Mouse (Mus musculus): ENCODE measurements around the gene Fmo1. TPM values are rescaled to one million over a fixed set of nuclear protein-coding genes. Genes with fewer than 3 reads are reported as not detected.
A peak's percentile ranks its signal among the peaks of the same experiment; 100 is the strongest.

Fmo1 gene
- total and polyA plus RNA-seq, 2 experiments, result 152 to 242 TPM

- DNase-seq (ENCODE audit: extremely low read depth, low read depth, low spot score), result peak; percentile 90
- Histone ChIP-seq H3K27me3 (ENCODE audit: control insufficient read depth, insufficient read depth, low read length) (no peaks in the 10 kb centered on the region), H3K36me3 (ENCODE audit: control insufficient read depth, insufficient read depth, low read length) (peaks cover 11% of the 10 kb centered on the region; the same call in 1 of the 2 replicates), H3K4me3 (ENCODE audit: insufficient read depth, low read depth, low read length) (no peak overlapping the region), H3K27ac (replicated peaks; ENCODE audit: insufficient read depth, low read depth, low read length) (peak overlapping the region; percentile 54), H3K4me1 (ENCODE audit: control insufficient read depth, insufficient read depth, low read length) (peaks cover 40% of the 10 kb centered on the region), H3K9ac (ENCODE audit: low read depth, low read length) (peak overlapping the region; percentile 15; the same call in 1 of the 2 replicates), H3K79me2 (ENCODE audit: control insufficient read depth, insufficient read depth, low read length) (peaks cover 3% of the 10 kb centered on the region; the same call in 1 of the 2 replicates)
- WGBS, result 23% methylated on average over 9 of the region's 9 CpGs
- TF ChIP-seq POLR2A (IDR thresholded peaks at IDR 0.05; ENCODE audit: extremely low read depth, insufficient read depth, low read length) (no peak), CTCF (IDR thresholded peaks at IDR 0.05; ENCODE audit: low read depth, low read length) (no peak)
Measured at GRCm38 (mm10) chr1:162859996-162860605, 6.3 kb downstream of the Fmo1 start.

- Histone ChIP-seq H3K36me3 (ENCODE audit: control insufficient read depth, insufficient read depth, low read length) (peaks cover 11% of the 10 kb centered on the region; the same call in 1 of the 2 replicates), H3K27me3 (ENCODE audit: control insufficient read depth, insufficient read depth, low read length) (no peaks in the 10 kb centered on the region), H3K9ac (ENCODE audit: low read depth, low read length) (peak overlapping the region; percentile 39; the same call in 1 of the 2 replicates), H3K79me2 (ENCODE audit: control insufficient read depth, insufficient read depth, low read length) (peaks cover 3% of the 10 kb centered on the region; the same call in 1 of the 2 replicates), H3K4me1 (ENCODE audit: control insufficient read depth, insufficient read depth, low read length) (peaks cover 43% of the 10 kb centered on the region), H3K27ac (replicated peaks; ENCODE audit: insufficient read depth, low read depth, low read length) (peak overlapping the region; percentile 23), H3K4me3 (ENCODE audit: insufficient read depth, low read depth, low read length) (no peak overlapping the region)
- 25% methylated on average over 10 of the region's 10 CpGs for WGBS
- TF ChIP-seq POLR2A (IDR thresholded peaks at IDR 0.05; ENCODE audit: extremely low read depth, insufficient read depth, low read length) (no peak), CTCF (IDR thresholded peaks at IDR 0.05; ENCODE audit: low read depth, low read length) (no peak)
- DNase-seq (ENCODE audit: extremely low read depth, low read depth, low spot score), result no peak
Measured at GRCm38 (mm10) chr1:162859545-162859976, 6.8 kb downstream of the Fmo1 start.

GRCm38 (mm10) chr1:162858748-162859130, 7.7 kb downstream of the Fmo1 start:
- peak overlapping the region; percentile 35 for H3K4me3 ChIP-seq (ENCODE audit: insufficient read depth, low read depth, low read length)
- peaks cover 14% of the 10 kb centered on the region; the same call in 1 of the 2 replicates for H3K36me3 ChIP-seq (ENCODE audit: control insufficient read depth, insufficient read depth, low read length)
- H3K9ac ChIP-seq (ENCODE audit: low read depth, low read length), result peak overlapping the region; percentile 60
- 15% methylated on average over 12 of the region's 12 CpGs for WGBS
- peak overlapping the region; percentile 68 for H3K27ac ChIP-seq (replicated peaks; ENCODE audit: insufficient read depth, low read depth, low read length)
- DNase-seq (ENCODE audit: extremely low read depth, low read depth, low spot score), result peak; percentile 69
- H3K27me3 ChIP-seq (ENCODE audit: control insufficient read depth, insufficient read depth, low read length), result no peaks in the 10 kb centered on the region
- H3K4me1 ChIP-seq (ENCODE audit: control insufficient read depth, insufficient read depth, low read length), result peaks cover 45% of the 10 kb centered on the region
- H3K79me2 ChIP-seq (ENCODE audit: control insufficient read depth, insufficient read depth, low read length), result peaks cover 4% of the 10 kb centered on the region; the same call in 1 of the 2 replicates
- TF ChIP-seq CTCF (IDR thresholded peaks at IDR 0.05; ENCODE audit: low read depth, low read length) (no peak), POLR2A (IDR thresholded peaks at IDR 0.05; ENCODE audit: extremely low read depth, insufficient read depth, low read length) (no peak)

- 45% methylated on average over 18 of the region's 18 CpGs for WGBS
- peak overlapping the region; percentile 60 for H3K9ac ChIP-seq (ENCODE audit: low read depth, low read length)
- H3K27me3 ChIP-seq (ENCODE audit: control insufficient read depth, insufficient read depth, low read length), result no peaks in the 10 kb centered on the region
- peak overlapping the region; percentile 68 for H3K27ac ChIP-seq (replicated peaks; ENCODE audit: insufficient read depth, low read depth, low read length)
- H3K79me2 ChIP-seq (ENCODE audit: control insufficient read depth, insufficient read depth, low read length), result peaks cover 7% of the 10 kb centered on the region; the same call in 1 of the 2 replicates
- H3K4me3 ChIP-seq (ENCODE audit: insufficient read depth, low read depth, low read length), result peak overlapping the region; percentile 35
- DNase-seq (ENCODE audit: extremely low read depth, low read depth, low spot score), result peak; percentile 65
- peaks cover 18% of the 10 kb centered on the region; the same call in 1 of the 2 replicates for H3K36me3 ChIP-seq (ENCODE audit: control insufficient read depth, insufficient read depth, low read length)
- peaks cover 46% of the 10 kb centered on the region for H3K4me1 ChIP-seq (ENCODE audit: control insufficient read depth, insufficient read depth, low read length)
- TF ChIP-seq CTCF (IDR thresholded peaks at IDR 0.05; ENCODE audit: low read depth, low read length) (no peak), POLR2A (IDR thresholded peaks at IDR 0.05; ENCODE audit: extremely low read depth, insufficient read depth, low read length) (no peak)
Measured at GRCm38 (mm10) chr1:162857766-162858747, 8.4 kb downstream of the Fmo1 start.

GRCm38 (mm10) chr1:162853812-162854482, 12.5 kb downstream of the Fmo1 start:
- TF ChIP-seq POLR2A (IDR thresholded peaks at IDR 0.05; ENCODE audit: extremely low read depth, insufficient read depth, low read length) (no peak), CTCF (IDR thresholded peaks at IDR 0.05; ENCODE audit: low read depth, low read length) (no peak)
- H3K36me3 ChIP-seq (ENCODE audit: control insufficient read depth, insufficient read depth, low read length), result peaks cover 42% of the 10 kb centered on the region
- peak overlapping the region; percentile 50; the same call in 1 of the 2 replicates for H3K9ac ChIP-seq (ENCODE audit: low read depth, low read length)
- no peaks in the 10 kb centered on the region for H3K27me3 ChIP-seq (ENCODE audit: control insufficient read depth, insufficient read depth, low read length)
- no peak overlapping the region for H3K4me3 ChIP-seq (ENCODE audit: insufficient read depth, low read depth, low read length)
- peak overlapping the region; percentile 93 for H3K27ac ChIP-seq (replicated peaks; ENCODE audit: insufficient read depth, low read depth, low read length)
- WGBS, result 23% methylated on average over 3 of the region's 3 CpGs
- peak; percentile 95 for DNase-seq (ENCODE audit: extremely low read depth, low read depth, low spot score)
- peaks cover 28% of the 10 kb centered on the region for H3K4me1 ChIP-seq (ENCODE audit: control insufficient read depth, insufficient read depth, low read length)
- H3K79me2 ChIP-seq (ENCODE audit: control insufficient read depth, insufficient read depth, low read length), result peaks cover 6% of the 10 kb centered on the region; the same call in 1 of the 2 replicates

Measured in liver, adult 2 months (tissue).